Mouse (Mus musculus) megakaryocyte-erythroid progenitor cell, adult 5 weeks (primary cell): ENCODE measurements around the gene Epha2. TPM values are rescaled to one million over a fixed set of nuclear protein-coding genes. Genes with fewer than 3 reads are reported as not detected.

Experiments used
- polyA plus RNA-seq: library from polyadenylated mRNA; stranded (reverse); fragments of >175 nt; gene quantifications from 2 replicates; pipeline ENCODE4 v1.2.3, GENCODE M21; 2012

The Epha2 gene
- 1.7 and 2.5 TPM in 2 replicates for polyA plus RNA-seq

DNA sequence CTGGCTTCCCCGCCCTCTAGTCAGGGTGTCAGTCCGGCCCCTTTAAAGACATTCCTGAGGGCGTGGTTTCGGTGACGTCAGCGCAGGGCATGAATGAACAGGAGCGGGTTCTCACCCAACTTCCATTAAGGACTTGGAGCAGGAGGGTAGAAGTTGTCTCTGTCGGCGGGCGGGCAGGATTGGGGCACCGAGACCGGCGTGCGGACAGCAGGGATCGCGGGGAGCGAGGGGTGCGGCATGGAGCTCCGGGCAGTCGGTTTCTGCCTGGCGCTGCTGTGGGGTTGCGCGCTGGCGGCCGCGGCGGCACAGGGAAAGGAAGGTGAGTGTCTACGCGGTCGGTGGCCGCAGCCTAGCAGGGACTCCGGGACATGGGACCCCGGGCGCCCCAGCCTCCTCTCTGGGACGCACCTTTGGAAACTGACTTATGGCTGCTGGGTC, at the start of gene Epha2:
Epha2 (plus strand) TSS at position 125 of the 438 bp plus-strand sequence.

GRCm38 (mm10) chr4:141367997-141368791, 67.2 kb downstream of the Epha2 start, which contains the start of gene Fam131c:
TSS of gene Fam131c (plus strand) at chr4:141368220.

Other genes with a start within 250 kb of the Epha2 start
- gene Crocc, start 240.7 kb upstream of the Epha2 start, polyA plus RNA-seq, result 22.6 and 32.8 TPM in 2 replicates
- 97.0 and 104 TPM in 2 replicates for gene Necap2, start 222.9 kb upstream of the Epha2 start, polyA plus RNA-seq
- not detected in 2 replicates for gene Spata21, start 212.9 kb upstream of the Epha2 start, polyA plus RNA-seq
- 106 and 123 TPM in 2 replicates for gene Szrd1, start 161.5 kb upstream of the Epha2 start, polyA plus RNA-seq
- 15.0 and 15.5 TPM in 2 replicates for gene Fbxo42, start 153.3 kb upstream of the Epha2 start, polyA plus RNA-seq
- 2.6 and 3.3 TPM in 2 replicates for gene Rsg1, start 87.3 kb upstream of the Epha2 start, polyA plus RNA-seq
- gene Arhgef19, start 61.7 kb upstream of the Epha2 start, polyA plus RNA-seq, result not detected in 2 replicates
- not detected in 2 replicates for gene Fam131c, start 67.0 kb downstream of the Epha2 start, polyA plus RNA-seq
- gene Clcnka, start 97.5 kb downstream of the Epha2 start, polyA plus RNA-seq, result not detected in 2 replicates
- not detected in 2 replicates for gene Clcnkb, start 114.8 kb downstream of the Epha2 start, polyA plus RNA-seq
- gene Hspb7, start 119.5 kb downstream of the Epha2 start, polyA plus RNA-seq, result 0.03 and 0.04 TPM in 2 replicates
- not detected in 2 replicates for gene Srarp, start 134.9 kb downstream of the Epha2 start, polyA plus RNA-seq
- 89.6 and 120 TPM in 2 replicates for gene Zbtb17, start 143.4 kb downstream of the Epha2 start, polyA plus RNA-seq
- 208 and 247 TPM in 2 replicates for gene Spen, start 237.4 kb downstream of the Epha2 start, polyA plus RNA-seq